Comparison of ENCODE assay signal across 17 mouse cellular contexts in the genomic region with DNA sequence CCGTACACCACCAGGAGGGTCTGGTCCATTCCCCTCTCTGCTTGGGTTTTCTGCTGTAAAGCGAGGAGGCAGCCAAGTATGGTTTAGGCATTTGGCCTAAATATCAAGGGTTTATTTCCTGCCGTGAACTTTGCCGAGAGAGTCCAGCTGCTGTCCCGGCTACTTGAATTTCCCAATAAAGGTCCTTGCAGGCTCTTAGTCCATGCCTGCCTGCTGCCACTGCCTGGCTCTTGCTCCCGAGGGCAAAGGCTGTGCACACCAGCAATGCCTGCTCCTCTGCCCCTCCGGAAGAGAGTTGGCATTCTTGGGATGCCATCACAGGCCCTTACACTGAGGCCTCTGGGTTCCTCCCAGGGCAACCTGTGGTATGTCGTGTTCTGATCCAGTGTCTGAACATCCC. TPM values are rescaled to one million over a fixed set of nuclear protein-coding genes. Genes with fewer than 3 reads are reported as not detected.
A peak's percentile ranks its signal among the peaks of the same experiment; 100 is the strongest.
DNase-seq lines count a peak whose midpoint lies in the region; ATAC-seq and TF ChIP-seq lines count a peak whose summit lies in the region.
"Had no signal": no experiment of that assay in that cellular context is flagged by ENCODE, and none has a peak within 500 bp of the region (broad histone marks: within the 10 kb centered on the region; RNA-seq: fewer than 3 reads in every experiment).

No protein-coding gene starts in this region.

- H3K9me3 ChIP-seq in heart, postnatal 0 days (replicated peaks; ENCODE audit: control insufficient read depth, low read length), result no peaks in the 10 kb centered on the region
- H3K9me3 ChIP-seq in embryonic facial prominence, embryonic 10.5 days, result no peaks in the 10 kb centered on the region
- H3K9me3 ChIP-seq: embryonic facial prominence, embryonic 15.5 days; forebrain, embryonic 15.5 days; hindbrain, embryonic 12.5 days; midbrain, embryonic 15.5 days had no signal

- H3K27ac ChIP-seq in heart, postnatal 0 days (ENCODE audit: low read depth), result 0 out of 2 replicates have a peak overlapping the region, but pooled peaks have one; percentile 27
- H3K27ac ChIP-seq in embryonic facial prominence, embryonic 10.5 days (replicated peaks), result 0 out of 2 replicates have a peak overlapping the region, but pooled peaks have one; percentile 10
- H3K27ac ChIP-seq: embryonic facial prominence, embryonic 15.5 days; forebrain, embryonic 15.5 days; hindbrain, embryonic 12.5 days; midbrain, embryonic 15.5 days had no signal

- peaks cover 15% of the 10 kb centered on the region for H3K4me1 ChIP-seq in heart, postnatal 0 days (ENCODE audit: control insufficient read depth, insufficient read depth)
- H3K4me1 ChIP-seq in embryonic facial prominence, embryonic 10.5 days, result peaks cover 12% of the 10 kb centered on the region
- H3K4me1 ChIP-seq: embryonic facial prominence, embryonic 15.5 days; forebrain, embryonic 15.5 days; midbrain, embryonic 15.5 days had no signal

- no peak overlapping the region for H3K9ac ChIP-seq in heart, postnatal 0 days (replicated peaks; ENCODE audit: low read depth, low read length)
- H3K9ac ChIP-seq: embryonic facial prominence, embryonic 15.5 days; forebrain, embryonic 15.5 days; hindbrain, embryonic 12.5 days; lung, embryonic 14.5 days; midbrain, embryonic 15.5 days had no signal

- 0 out of 2 replicates have a peak, but pooled peaks have one; percentile 37 for ATAC-seq in heart, postnatal 0 days (ENCODE audit: insufficient read depth, low read depth)
- ATAC-seq: forebrain, embryonic 15.5 days; midbrain, embryonic 15.5 days; Patski had no signal

- no peak overlapping the region for H3K4me2 ChIP-seq in heart, postnatal 0 days (ENCODE audit: low read depth, low read length)
- H3K4me2 ChIP-seq: embryonic facial prominence, embryonic 15.5 days; forebrain, embryonic 15.5 days; hindbrain, embryonic 12.5 days; lung, embryonic 14.5 days; midbrain, embryonic 15.5 days had no signal

- WGBS in heart, postnatal 0 days, result 31% methylated on average over 8 of the region's 8 CpGs
- WGBS in embryonic facial prominence, embryonic 10.5 days, result 74% methylated on average over 8 of the region's 8 CpGs

- TF ChIP-seq CTCF in heart, postnatal 0 days (IDR thresholded peaks at IDR 0.05; ENCODE audit: low read depth), result no peak

- intact Hi-C loops in heart, postnatal 10 days (cut with DNase I), result no loop called here
- intact Hi-C loops in left cerebral cortex, postnatal 36 days (cut with DNase I), result no loop called here

- H3K4me3 ChIP-seq in heart, postnatal 0 days (ENCODE audit: low read depth, low read length), result no peak overlapping the region
- H3K4me3 ChIP-seq in embryonic facial prominence, embryonic 10.5 days, result no peak overlapping the region
- H3K4me3 ChIP-seq: embryonic facial prominence, embryonic 15.5 days; forebrain, embryonic 15.5 days; hindbrain, embryonic 12.5 days; midbrain, embryonic 15.5 days had no signal

- DNase-seq in heart, postnatal 0 days (ENCODE audit: low spot score), result no peak
- DNase-seq in heart, postnatal 10 days, result no peak
- DNase-seq in embryonic facial prominence, embryonic 10.5 days (ENCODE audit: low spot score), result no peak
- peak; percentile 73 for DNase-seq in kidney, adult 18-20 months
- DNase-seq in kidney, postnatal 36 days, result peak; percentile 80 to 91
- no peak for DNase-seq in thymus, postnatal 0 days (ENCODE audit: low spot score)
- no peak for DNase-seq in left cerebral cortex, postnatal 36 days (ENCODE audit: low spot score in 2 of 2)
- DNase-seq: gastrocnemius, postnatal 25 days; lung, embryonic 14.5 days had no signal

- no peak for TF ChIP-seq EP300 in heart, postnatal 0 days (IDR thresholded peaks at IDR 0.05; ENCODE audit: low read depth)

- no peaks in the 10 kb centered on the region for H3K27me3 ChIP-seq in heart, postnatal 0 days (ENCODE audit: control insufficient read depth, insufficient read depth, low read length)
- no peaks in the 10 kb centered on the region for H3K27me3 ChIP-seq in embryonic facial prominence, embryonic 10.5 days (replicated peaks; ENCODE audit: low read depth, poor library complexity, severe bottlenecking)
- H3K27me3 ChIP-seq: embryonic facial prominence, embryonic 15.5 days; forebrain, embryonic 15.5 days; hindbrain, embryonic 12.5 days; midbrain, embryonic 15.5 days; Patski had no signal

- peaks cover 19% of the 10 kb centered on the region for H3K36me3 ChIP-seq in heart, postnatal 0 days (replicated peaks; ENCODE audit: control insufficient read depth, insufficient read depth, low read length)
- peaks cover 14% of the 10 kb centered on the region for H3K36me3 ChIP-seq in embryonic facial prominence, embryonic 10.5 days (replicated peaks)
- H3K36me3 ChIP-seq: forebrain, embryonic 15.5 days; hindbrain, embryonic 12.5 days had no signal

RNA-seq across cellular contexts. Expression of a gene that starts 28.9 kb away (rescaled TPM):
- 1.4 and 2.1 TPM in 2 replicates for total RNA-seq in heart, postnatal 0 days (2014; rRNA removed; ENCODE audit: low replicate concordance)
- polyA plus RNA-seq in heart, postnatal 0 days (2015; fragmentation: Nextera tagmentation; extraction: Ambion mirVana), result 0.71 and 1.1 TPM in 2 replicates
- total RNA-seq in heart, postnatal 10 days (2021), result under 1 TPM; 0.64 to 0.77 TPM
- polyA plus RNA-seq in embryonic facial prominence, embryonic 10.5 days (2016; fragmentation: Nextera tagmentation; extraction: Ambion mirVana), result 1.2 and 2.2 TPM in 2 replicates
- 10.4 and 11.1 TPM in 2 replicates for polyA plus RNA-seq in thymus, postnatal 0 days (2015; fragmentation: Nextera tagmentation; extraction: Ambion mirVana)
- total RNA-seq in left cerebral cortex, postnatal 36 days (2021), result 10 to 100 TPM; 51.3 to 53.0 TPM

RNA-seq across cellular contexts. Expression of a gene that starts 35.3 kb away (rescaled TPM):
- 6.5 and 8.7 TPM in 2 replicates for total RNA-seq in heart, postnatal 0 days (2014; rRNA removed; ENCODE audit: low replicate concordance)
- 10.7 and 11.1 TPM in 2 replicates for polyA plus RNA-seq in heart, postnatal 0 days (2015; fragmentation: Nextera tagmentation; extraction: Ambion mirVana)
- 10 to 100 TPM; 11.1 to 11.7 TPM for total RNA-seq in heart, postnatal 10 days (2021)
- 11.3 and 11.9 TPM in 2 replicates for polyA plus RNA-seq in embryonic facial prominence, embryonic 10.5 days (2016; fragmentation: Nextera tagmentation; extraction: Ambion mirVana)
- polyA plus RNA-seq in thymus, postnatal 0 days (2015; fragmentation: Nextera tagmentation; extraction: Ambion mirVana), result 33.2 and 35.9 TPM in 2 replicates
- total RNA-seq in left cerebral cortex, postnatal 36 days (2021), result 10 to 100 TPM; 13.2 to 17.7 TPM

RNA-seq across cellular contexts. Expression of a gene that starts 38.4 kb away (rescaled TPM):
- total RNA-seq in heart, postnatal 0 days (2014; rRNA removed; ENCODE audit: low replicate concordance), result 5.5 and 6.1 TPM in 2 replicates
- polyA plus RNA-seq in heart, postnatal 0 days (2015; fragmentation: Nextera tagmentation; extraction: Ambion mirVana), result 4.9 and 5.1 TPM in 2 replicates
- 10 to 100 TPM; 19.6 to 22.1 TPM for total RNA-seq in heart, postnatal 10 days (2021)
- polyA plus RNA-seq in embryonic facial prominence, embryonic 10.5 days (2016; fragmentation: Nextera tagmentation; extraction: Ambion mirVana), result 8.1 TPM in 2 replicates
- polyA plus RNA-seq in thymus, postnatal 0 days (2015; fragmentation: Nextera tagmentation; extraction: Ambion mirVana), result 8.0 and 11.3 TPM in 2 replicates
- 10 to 100 TPM; 27.9 to 35.0 TPM for total RNA-seq in left cerebral cortex, postnatal 36 days (2021)

RNA-seq across cellular contexts. Expression of a gene that starts 56.7 kb away (rescaled TPM):
- total RNA-seq in heart, postnatal 0 days (2014; rRNA removed; ENCODE audit: low replicate concordance), result not detected in 2 replicates
- polyA plus RNA-seq in heart, postnatal 0 days (2015; fragmentation: Nextera tagmentation; extraction: Ambion mirVana), result 0.36 TPM in 1 of 2 replicates, not detected in the other
- total RNA-seq in heart, postnatal 10 days (2021), result not detected
- polyA plus RNA-seq in embryonic facial prominence, embryonic 10.5 days (2016; fragmentation: Nextera tagmentation; extraction: Ambion mirVana), result not detected in 2 replicates
- polyA plus RNA-seq in thymus, postnatal 0 days (2015; fragmentation: Nextera tagmentation; extraction: Ambion mirVana), result 0.58 and 0.60 TPM in 2 replicates
- not detected for total RNA-seq in left cerebral cortex, postnatal 36 days (2021)
- total RNA-seq: adrenal gland, adult 18-20 months; gastrocnemius, postnatal 25 days; layer of hippocampus, adult 8-10 months had no signal
- polyA plus RNA-seq: lung, embryonic 14.5 days; midbrain, embryonic 15.5 days; neural tube, embryonic 11.5 days had no signal

Comparison
In these comparisons a context has a peak if more than half of its experiments do, and no peak if none do; other contexts are left out.
1. DNase-seq: peak in kidney, adult 18-20 months (single experiment) and kidney, postnatal 36 days (2 of 2); none in heart, postnatal 0 days (single experiment), heart, postnatal 10 days (0 of 2), embryonic facial prominence, embryonic 10.5 days (single experiment), thymus, postnatal 0 days (single experiment) and left cerebral cortex, postnatal 36 days (0 of 2).
2. RNA of a gene that starts 28.9 kb away (total RNA-seq): 51.3 to 53.0 TPM in left cerebral cortex, postnatal 36 days; 1.4 to 2.1 TPM in heart, postnatal 0 days and 0.64 to 0.77 TPM in heart, postnatal 10 days; every median in the first group is over 10 times any median in the second.